Mouse (Mus musculus): Measurements from ENCODE around the gene Krt87.

DNA sequence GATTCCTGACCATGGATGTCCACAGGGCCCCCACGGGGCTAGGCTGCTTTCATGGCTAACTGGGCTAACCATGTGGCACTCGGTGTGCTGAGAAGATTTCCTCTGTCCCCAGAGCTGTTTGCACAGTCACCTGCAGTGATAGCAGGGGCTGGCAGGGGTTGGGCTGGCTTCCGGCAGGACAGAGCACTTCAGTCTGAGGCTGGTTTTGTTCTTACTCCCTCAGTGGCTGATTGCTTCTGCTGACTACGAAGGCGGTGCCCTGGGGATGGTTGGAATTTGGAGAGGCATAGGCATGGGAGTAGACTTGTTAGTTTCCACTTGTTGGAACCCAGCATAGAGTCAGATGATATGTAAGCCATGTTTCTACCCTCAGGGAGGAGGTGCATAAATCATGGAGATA lies 13.7 kb downstream of the Krt87 start:
- no peak for TF ChIP-seq POLR2A (IDR thresholded peaks at IDR 0.05; ENCODE audit: borderline replicate concordance, extremely low read depth, insufficient read depth, insufficient read length, poor library complexity, severe bottlenecking)
- TF ChIP-seq CTCF (IDR thresholded peaks at IDR 0.05; ENCODE audit: borderline replicate concordance, extremely low read depth, insufficient read depth, insufficient read length) = no peak

All from brain, embryonic 14.5 days (tissue).